Mouse (Mus musculus) heart, postnatal 36 days (tissue): ENCODE measurements around the gene Eif3d. TPM values are rescaled to one million over a fixed set of nuclear protein-coding genes. Genes with fewer than 3 reads are reported as not detected.

Source experiments
- DNase-seq, 2 experiments: peaks; one replicate each; pipeline ENCODE4 v3.0.0; 2021 to 2022
- intact Hi-C: fragments of 180-260 bp; cut with DNase I; formaldehyde crosslinking; loops from one replicate; pipeline ENCODE4 v1.15.1; 2025
- total RNA-seq, 2 experiments: library from RNA; stranded (reverse); gene quantifications; 2 replicates each; pipeline ENCODE4 v1.2.3; 2021

Gene Eif3d
- total RNA-seq, 2 experiments from 2014 or later = 63.6 to 73.2 TPM

GRCm38 (mm10) chr15:77923267-77924035, 47.2 kb downstream of the Eif3d start:
- no peak for DNase-seq
- intact Hi-C loops = no loop called here

GRCm38 (mm10) chr15:77922710-77923109, 47.9 kb downstream of the Eif3d start:
- intact Hi-C loops = no loop called here

DNA sequence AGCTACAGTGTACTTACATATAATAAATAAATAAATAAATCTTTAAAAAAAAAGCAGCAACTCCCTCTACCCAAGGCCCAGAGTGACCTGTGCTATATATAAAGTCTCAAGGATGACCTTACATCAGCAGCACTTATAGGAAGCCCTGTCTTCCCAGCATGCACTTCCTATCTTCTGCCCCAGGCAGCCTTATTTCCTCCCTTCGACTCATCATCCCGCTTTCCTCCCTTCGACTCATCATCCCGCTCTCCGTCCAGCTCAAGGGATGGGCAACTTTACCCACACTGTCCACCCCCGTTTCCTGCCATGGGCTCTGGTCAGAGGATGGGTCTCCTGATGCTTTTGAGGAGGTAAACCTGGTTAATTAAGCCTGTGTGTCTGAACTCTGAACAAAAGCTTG, 49.0 kb downstream of the Eif3d start:
- DNase-seq = no peak
- intact Hi-C loops = no loop called here

More at GRCm38 (mm10) chr15:77922710-77923109, 47.9 kb downstream of the Eif3d start:
- DNase-seq = no peak

DNA sequence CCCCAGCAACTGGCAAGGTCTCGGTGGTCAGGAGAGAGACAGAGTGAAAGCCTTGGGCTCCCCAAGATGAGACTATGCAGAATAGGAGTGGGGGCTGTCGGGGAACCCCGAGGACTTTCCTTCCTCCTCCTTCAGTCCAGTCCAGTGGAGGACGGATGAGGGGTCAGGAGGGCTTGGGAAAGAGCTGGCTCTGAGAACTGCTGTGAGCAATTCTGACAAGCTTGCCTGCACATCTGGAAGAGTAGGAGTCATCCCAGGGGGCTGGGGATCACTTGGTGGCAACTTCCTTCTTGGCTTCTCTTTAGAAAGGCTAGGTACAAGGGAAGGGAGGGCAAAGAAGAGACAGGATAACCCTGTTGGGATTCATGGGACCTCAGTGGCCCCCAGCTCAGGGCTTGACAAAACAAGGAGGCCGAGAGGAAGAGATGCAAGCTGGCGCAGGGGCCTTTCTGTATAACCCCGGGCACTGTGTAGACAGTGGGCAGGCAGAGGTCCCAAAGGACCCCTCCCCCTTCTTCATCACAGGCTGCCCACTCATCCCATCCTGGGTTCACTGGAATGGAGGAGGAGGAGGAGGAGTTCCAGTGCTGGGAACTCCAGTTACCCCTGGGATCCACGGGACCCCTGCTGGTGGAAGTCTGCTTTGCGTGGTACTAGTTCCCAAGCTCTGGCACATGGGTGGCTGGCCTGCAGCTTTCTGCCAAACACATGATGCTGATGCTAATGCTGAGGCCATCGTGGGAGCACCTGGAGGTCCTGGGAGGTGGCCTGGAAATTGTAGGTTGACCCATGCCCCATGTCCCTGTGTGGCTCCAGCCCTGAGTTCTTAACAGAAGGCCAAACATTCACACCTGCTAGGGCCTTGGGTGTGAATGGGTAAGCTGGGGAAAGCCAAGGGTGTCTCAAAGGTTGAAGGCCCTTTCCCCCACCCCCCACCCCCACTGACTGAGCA, 49.8 kb downstream of the Eif3d start:
- DNase-seq = no peak
- intact Hi-C loops = no loop called here

DNA sequence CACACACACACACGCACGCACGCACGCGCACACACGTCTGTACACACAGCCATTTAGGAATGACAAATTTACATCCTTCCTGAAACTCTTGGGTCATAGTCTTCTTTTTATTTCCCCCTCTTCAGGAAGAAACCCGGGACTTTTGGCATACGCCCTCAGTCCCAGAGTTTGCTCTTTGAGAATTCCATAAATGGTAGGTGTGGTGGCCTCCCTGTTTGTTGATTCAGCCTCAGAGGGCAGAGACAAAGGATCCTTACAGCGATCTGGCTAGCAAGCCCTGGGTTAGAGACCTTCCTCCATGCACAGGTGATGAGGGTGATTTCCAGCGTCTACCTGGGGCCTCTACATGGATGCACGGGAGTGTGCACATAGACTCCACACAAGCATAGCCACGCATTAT, 51.2 kb downstream of the Eif3d start:
- no peak for DNase-seq
- intact Hi-C loops = loop anchor here (5.0 kb wide), 1 partner anchor 157 kb away; no protein-coding TSS in a partner anchor

- peak; percentile 90 to 94 for DNase-seq
- intact Hi-C loops = loop anchor here (1.0 to 5.0 kb wide), 3 partner anchors 134 to 155 kb away; no protein-coding TSS in a partner anchor
Observed at GRCm38 (mm10) chr15:77916851-77917544, 53.6 kb downstream of the Eif3d start.

- DNase-seq = no peak
- intact Hi-C loops = loop anchor here (5.0 kb wide), 1 partner anchor 153 kb away; no protein-coding TSS in a partner anchor
Observed at GRCm38 (mm10) chr15:77915287-77915686, 55.3 kb downstream of the Eif3d start.

- no peak for DNase-seq
- intact Hi-C loops = loop anchor here (5.0 kb wide), 1 partner anchor 72 kb away; the partner anchor contains the start of gene Myh9
Observed at GRCm38 (mm10) chr15:77914507-77914906, 56.1 kb downstream of the Eif3d start.

DNA sequence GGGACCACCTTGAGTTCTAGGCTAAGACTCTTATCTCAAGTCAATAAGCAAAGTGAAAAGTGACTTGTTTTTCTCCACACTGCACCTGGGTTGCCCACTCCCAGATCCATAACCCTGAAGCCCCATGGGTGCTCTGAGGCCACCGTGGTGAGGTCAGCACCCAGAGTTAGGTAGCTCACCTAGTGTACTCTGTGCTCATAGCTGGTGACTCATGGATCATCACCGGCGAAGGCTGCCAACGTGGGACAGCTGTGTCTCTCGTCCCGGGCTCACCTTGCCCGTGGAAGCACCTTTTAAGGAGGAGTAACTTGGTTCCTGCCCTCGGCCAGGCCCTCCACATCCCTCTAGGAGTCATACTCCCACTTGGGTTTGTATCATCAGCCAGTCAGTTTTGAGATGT, 57.6 kb downstream of the Eif3d start:
- intact Hi-C loops = loop anchor here (5.0 kb wide), 1 partner anchor 71 kb away; the partner anchor contains the start of gene Myh9
- no peak for DNase-seq

DNA sequence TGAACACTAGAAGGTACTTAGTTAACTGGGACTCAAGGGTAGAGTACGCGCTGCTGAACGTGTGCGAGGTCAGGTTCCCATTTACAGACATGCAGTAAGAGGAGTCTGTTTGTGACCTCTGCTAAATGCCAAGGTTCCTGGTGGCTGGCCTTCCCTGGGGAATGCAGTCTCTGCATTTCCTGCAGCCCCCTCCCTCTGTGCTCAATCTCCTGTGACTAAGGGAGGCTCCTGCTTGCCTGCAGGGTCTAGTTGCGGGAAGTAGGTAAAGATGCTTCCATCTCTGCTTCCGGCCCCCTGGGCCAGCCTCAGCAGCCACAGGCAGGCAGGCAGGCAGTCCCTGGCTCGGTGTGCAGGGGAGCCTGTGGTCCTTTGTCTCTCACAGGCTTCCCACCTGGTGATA, 58.0 kb downstream of the Eif3d start:
- DNase-seq = no peak
- intact Hi-C loops = loop anchor here (5.0 kb wide), 1 partner anchor 70 kb away; the partner anchor contains the start of gene Myh9

- intact Hi-C loops = loop anchor here (5.0 kb wide), 1 partner anchor 70 kb away; the partner anchor contains the start of gene Myh9
Observed at GRCm38 (mm10) chr15:77912048-77912447, 58.6 kb downstream of the Eif3d start.

GRCm38 (mm10) chr15:77911065-77911464, 59.5 kb downstream of the Eif3d start:
- intact Hi-C loops = loop anchor here (5.0 kb wide), 1 partner anchor 69 kb away; the partner anchor contains the start of gene Myh9
- DNase-seq = peak; percentile 32 to 39

More at GRCm38 (mm10) chr15:77912048-77912447, 58.6 kb downstream of the Eif3d start:
- peak; percentile 33 to 44 for DNase-seq

Other genes starting within 250 kb of the Eif3d start
- under 1 TPM; 0.46 to 0.61 TPM for gene Apol9b, start 241.8 kb downstream of the Eif3d start, total RNA-seq
- gene Apol8, start 213.8 kb downstream of the Eif3d start, total RNA-seq = not detected
- gene Myh9, start 128.6 kb downstream of the Eif3d start, total RNA-seq = 100 to 1,000 TPM; 105 to 110 TPM
- 100 to 1,000 TPM; 276 to 279 TPM for gene Txn2, start 41.8 kb downstream of the Eif3d start, total RNA-seq
- gene Foxred2, start 14.1 kb downstream of the Eif3d start, total RNA-seq = under 1 TPM; 0.44 to 0.57 TPM
- gene Cacng2, start 149.2 kb upstream of the Eif3d start, total RNA-seq = not detected
- gene Ift27, start 203.3 kb upstream of the Eif3d start, total RNA-seq = 10 to 100 TPM; 11.4 to 13.4 TPM
- gene Pvalb, start 235.6 kb upstream of the Eif3d start, total RNA-seq = under 1 TPM; 0.42 to 0.57 TPM